Mouse (Mus musculus): Measurements from ENCODE around the gene Zfp120.
A peak's percentile ranks its signal among the peaks of the same experiment; 100 is the strongest.
"Not testable (repeated sequence)": the region's sequence is repeated elsewhere in the genome, so short reads cannot be mapped to it uniquely, and the experiment has no call there.

Gene Zfp120

DNA sequence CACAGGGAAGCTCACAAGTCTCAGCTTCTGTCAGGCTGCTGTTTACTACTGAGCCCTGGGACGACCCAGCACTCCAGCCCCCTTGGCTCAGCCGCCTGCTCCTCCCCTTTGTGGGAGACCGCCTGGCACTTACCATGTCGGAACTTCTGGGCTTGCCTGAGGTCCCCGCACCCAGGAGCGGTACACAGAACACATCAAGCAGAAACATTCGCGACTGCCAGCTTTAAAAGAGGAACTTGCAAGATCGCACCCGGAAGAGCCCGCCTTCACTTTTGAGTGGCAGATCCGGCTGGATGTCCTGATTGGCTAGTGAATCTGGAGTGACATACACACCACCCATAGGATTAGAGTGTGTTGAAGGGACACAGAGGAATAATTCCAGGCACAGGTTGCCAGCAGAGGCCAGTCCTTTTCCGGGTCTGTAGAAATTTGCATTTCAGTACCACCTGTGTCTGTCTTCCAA, at the start of gene Zfp120:
Gene Zfp120 (minus strand): TSS at position 274 of the 463 bp plus-strand sequence.
- peak; percentile 91 for DNase-seq (ENCODE audit: low spot score)

DNA sequence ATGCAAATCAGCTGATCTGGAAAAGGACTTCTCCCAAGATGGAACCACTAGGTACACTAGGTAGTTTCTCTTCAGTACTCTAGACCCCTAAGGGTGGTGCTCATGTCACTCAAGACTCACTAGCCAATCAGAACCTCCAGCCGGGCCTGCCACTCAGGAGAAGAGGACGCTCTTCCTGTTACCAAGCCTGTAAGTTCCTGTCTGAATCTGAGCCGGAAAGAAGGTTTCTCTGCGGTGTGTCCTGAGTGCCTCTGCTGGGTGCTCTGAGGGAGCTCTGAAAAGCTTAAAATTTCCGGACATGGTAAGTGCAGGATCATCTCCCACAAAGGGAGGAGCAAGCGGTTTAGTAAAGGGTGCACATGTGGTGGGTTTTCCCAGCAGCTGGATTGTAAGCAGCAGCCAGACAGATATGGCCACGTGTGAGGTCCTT, 45.1 kb upstream of the Zfp120 start, which contains the start of gene Gm14139:
Gene Gm14139 (plus strand): TSS at position 186 of the 430 bp plus-strand sequence.
- DNase-seq (ENCODE audit: low spot score), result not testable (repeated sequence)

DNA sequence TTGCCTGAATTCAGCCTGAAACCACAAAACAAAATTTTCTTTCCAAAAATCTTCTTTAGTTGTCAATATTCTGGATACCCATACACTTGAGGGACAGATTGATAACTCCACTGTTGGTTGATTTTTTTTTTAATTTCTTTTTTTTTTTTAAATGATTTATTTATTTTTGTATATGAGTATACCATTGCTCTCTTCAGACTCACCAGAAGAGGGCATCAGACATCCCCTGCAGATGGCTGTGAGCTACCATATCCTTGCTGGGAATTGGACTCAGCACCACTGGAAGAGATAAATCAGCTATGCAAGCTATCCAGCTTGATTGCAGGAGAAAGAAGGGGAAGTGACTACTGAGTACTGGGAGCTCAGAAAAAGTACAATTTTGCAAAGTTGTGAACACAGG, 44.5 kb upstream of the Zfp120 start:
- DNase-seq (ENCODE audit: low spot score), result not testable (repeated sequence)

DNA sequence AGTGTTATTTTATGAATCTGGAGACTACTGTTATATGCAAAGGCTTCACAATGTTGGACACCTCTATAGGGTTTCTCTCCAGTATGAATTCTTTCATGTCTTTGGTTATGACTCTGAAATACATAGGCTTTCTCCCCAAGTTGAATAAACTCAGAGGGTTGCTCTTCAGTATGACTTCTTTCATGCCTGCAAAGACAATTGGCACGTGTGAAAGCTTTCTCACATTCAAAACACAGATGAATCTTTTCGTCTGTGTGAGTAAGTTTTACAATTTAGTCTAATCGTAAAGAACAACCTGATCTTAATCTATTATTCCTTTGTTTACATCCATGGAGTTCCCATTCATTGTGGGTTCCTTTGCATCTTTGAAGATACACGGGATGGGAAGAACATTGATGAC, 43.1 kb upstream of the Zfp120 start, which contains the start of gene Gm10770:
Gene Gm10770 (minus strand): TSS at position 101 of the 400 bp plus-strand sequence.
- DNase-seq (ENCODE audit: low spot score), result not testable (repeated sequence)

DNA sequence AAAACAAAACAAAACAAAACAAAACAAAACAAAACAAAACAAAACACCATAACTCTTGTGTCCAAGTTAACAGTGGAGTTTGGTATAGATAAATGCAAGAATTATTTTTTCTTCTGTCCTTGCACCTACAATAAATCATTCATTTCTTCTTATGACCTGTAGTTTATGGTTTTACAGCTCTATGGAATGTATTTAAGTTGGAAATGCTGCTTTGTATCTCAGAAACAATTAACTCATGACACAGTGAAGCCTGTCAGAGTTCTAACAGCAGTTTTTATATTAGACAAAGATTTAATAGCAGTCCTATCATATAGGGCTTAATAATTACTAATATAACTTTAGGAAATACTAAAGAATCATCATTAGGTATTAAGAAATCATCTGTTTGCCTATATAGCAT, 37.3 kb upstream of the Zfp120 start:
- no peak for DNase-seq (ENCODE audit: low spot score)

DNA sequence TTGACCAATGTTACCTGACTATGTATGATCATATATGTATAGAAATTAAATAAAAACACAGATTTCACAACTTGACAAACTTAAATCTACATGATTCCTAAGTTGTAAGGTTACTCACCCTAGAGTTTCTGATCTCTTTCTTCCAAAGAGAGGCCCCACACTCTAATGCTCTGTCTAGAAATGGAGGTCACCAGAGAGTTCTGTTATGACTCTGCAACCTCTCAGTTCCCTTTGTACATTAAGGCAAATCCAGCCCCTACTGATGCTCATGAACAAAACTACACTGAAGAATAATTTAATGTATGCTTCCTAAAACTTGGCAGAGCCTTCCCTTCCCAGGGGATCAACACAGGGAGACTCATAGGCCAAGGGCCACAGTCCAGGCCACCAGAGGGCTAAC, 30.2 kb upstream of the Zfp120 start:
- no peak for DNase-seq (ENCODE audit: low spot score)

DNA sequence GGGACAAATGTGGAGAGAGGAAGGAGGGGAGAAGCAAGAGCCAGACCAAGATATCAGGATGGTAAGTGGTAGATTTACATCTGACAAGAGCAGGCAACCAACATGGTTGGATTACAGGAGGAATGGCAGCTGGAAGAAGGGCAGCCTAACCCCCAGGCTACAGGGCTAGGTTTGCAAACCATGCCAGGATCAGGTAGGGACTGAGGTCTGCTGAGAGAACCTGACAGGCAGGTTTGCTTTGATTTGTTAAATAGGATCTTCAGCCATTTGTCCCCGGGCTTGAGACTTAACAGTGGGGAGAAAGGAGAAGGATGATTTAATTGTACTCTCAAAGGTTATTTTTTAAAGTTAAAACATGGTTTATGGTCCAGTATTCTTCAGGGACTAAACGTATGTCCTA, 3.7 kb downstream of the Zfp120 start:
- no peak for DNase-seq (ENCODE audit: low spot score)

DNA sequence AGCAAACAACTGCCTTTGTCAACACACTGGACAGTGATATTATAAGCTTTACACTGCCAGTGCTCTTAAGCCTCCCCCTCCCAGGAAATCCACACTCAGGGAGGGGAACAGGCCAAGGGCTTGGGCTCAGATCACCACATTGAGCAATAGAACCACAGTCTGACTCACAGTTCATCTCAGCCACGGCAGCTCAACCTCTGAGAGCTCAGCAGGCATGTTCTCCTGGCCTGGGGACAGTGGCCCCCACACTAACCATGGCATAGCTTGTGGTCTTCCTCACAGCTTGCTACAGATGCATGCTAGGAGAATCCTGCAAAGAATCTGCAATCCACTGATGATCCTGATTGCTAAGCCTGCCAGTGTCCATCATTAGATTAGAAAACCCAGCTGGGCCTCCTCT, 4.5 kb downstream of the Zfp120 start:
- not testable (repeated sequence) for DNase-seq (ENCODE audit: low spot score)

DNA sequence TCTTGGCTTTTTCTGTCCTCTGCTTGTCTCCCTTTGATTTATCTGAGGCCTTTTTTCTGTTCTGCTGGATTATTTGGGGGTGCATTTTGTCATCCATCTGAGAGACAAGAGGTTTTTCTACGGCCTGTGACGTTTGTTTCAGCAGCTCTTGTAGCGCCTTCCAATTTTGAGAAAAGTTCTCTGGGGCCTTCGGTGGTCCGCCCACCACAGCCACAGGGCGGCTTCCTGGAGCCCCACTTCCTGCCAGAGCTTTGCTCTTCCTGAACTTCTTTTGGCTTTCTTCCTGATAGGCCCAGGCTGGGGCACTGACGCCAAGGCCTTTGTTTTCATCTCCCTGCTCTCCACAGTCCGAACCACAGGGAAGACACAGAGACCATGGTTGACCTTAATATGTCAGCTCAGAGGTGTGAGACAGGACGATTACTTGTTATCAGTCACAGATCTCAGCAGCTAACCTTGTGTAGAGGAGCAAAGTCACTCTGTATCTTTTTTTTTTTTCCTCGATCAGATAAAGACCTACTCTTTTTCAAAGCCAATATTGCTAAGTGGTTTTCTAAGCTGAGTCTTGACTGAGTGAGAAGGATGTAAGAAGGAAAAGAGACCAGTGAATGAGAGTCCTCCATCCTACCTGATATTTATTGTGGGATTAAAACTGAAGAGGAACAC, 25.1 kb downstream of the Zfp120 start:
- no peak for DNase-seq (ENCODE audit: low spot score)

DNA sequence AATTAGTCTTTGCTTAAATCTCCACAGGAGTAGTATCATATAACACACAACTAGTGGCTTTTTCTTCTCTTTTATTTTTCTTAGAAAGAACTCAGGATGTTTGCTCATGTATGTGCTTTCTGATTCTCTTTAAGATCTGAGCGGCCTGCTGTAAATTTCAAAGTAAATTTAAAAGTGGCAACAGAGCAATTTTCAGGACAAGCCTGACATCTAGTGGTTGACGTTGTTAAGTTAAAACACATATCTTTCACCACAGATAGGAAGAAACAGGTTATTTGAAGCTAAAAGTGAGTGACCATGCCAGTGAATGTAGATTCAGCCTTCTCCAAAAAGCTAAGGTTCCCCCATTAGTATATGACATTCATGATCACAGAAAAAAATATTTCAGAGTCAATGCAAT, 36.9 kb downstream of the Zfp120 start:
- DNase-seq (ENCODE audit: low spot score), result peak; percentile 71
